Mouse (Mus musculus) heart, postnatal 36 days (tissue): ENCODE results near the gene Aebp2. TPM values are rescaled to one million over a fixed set of nuclear protein-coding genes. Genes with fewer than 3 reads are reported as not detected.
A peak's percentile ranks its signal among the peaks of the same experiment; 100 is the strongest.

ENCODE experiments used
- DNase-seq, 2 experiments: peaks; one replicate each; pipeline ENCODE4 v3.0.0; 2021 to 2022
- intact Hi-C: fragments of 180-260 bp; cut with DNase I; formaldehyde crosslinking; loops from one replicate; pipeline ENCODE4 v1.15.1; 2025
- total RNA-seq, 2 experiments: library from RNA; stranded (reverse); gene quantifications; 2 replicates each; pipeline ENCODE4 v1.2.3; 2021

Gene Aebp2
- total RNA-seq, 2 experiments from 2014 or later = 37.5 to 39.2 TPM

DNA sequence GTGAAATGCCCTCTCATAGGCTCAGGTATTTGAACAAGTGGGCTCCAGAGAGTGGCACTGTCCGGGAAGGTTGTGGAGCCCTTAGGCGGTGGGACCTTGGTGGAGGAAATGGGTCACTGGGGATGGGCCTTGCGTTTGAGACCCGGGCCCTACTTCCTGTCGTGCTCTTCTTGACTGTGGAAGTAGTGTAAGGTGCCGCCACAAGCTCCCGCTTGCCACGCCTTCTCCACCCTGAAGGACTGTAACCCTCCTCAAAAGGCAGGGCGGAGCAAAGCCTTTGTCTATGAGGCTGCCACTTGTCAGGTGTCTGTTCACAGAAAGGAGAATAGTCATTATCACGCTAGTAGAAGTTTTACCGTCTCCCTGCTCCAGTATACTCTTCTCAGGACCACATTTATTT is 61.9 kb downstream of the Aebp2 start:
- DNase-seq = no peak
- intact Hi-C loops = no loop called here

- DNase-seq = no peak
- intact Hi-C loops = no loop called here
These were observed 67.3 kb downstream of the Aebp2 start for GRCm38 (mm10) chr6:140689617-140690404.

- DNase-seq = no peak
- intact Hi-C loops = no loop called here
These were observed 69.7 kb downstream of the Aebp2 start for GRCm38 (mm10) chr6:140692160-140692559.

- intact Hi-C loops = no loop called here
- DNase-seq = no peak
These were observed 73.9 kb downstream of the Aebp2 start for GRCm38 (mm10) chr6:140696192-140696879.

DNA sequence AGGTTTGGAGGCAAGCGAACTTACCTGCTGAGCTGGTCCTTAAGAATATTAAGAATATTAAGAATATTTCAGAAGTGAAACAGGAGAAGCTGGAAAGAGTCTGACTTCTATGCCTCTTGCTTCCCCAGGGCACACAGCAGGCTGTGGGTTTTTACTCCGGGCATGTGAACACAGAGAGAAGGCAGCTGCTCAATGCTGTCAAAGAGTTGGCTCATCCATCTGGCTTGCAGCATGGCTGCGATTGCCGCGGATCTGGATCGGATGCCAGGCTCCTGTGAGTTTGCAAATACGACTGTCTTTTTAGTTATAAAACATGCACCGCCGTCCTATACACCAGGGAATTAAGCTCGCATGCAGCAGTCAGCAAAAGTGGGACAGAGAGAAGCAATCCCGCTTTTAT is 75.5 kb downstream of the Aebp2 start:
- intact Hi-C loops = no loop called here
- DNase-seq = no peak

GRCm38 (mm10) chr6:140698596-140698995 is 76.1 kb downstream of the Aebp2 start:
- intact Hi-C loops = no loop called here
- no peak for DNase-seq

- DNase-seq = no peak
- intact Hi-C loops = no loop called here
These were observed 78.8 kb downstream of the Aebp2 start for GRCm38 (mm10) chr6:140701259-140701658.

GRCm38 (mm10) chr6:140705132-140705531 is 82.7 kb downstream of the Aebp2 start:
- intact Hi-C loops = no loop called here
- DNase-seq = no peak

DNA sequence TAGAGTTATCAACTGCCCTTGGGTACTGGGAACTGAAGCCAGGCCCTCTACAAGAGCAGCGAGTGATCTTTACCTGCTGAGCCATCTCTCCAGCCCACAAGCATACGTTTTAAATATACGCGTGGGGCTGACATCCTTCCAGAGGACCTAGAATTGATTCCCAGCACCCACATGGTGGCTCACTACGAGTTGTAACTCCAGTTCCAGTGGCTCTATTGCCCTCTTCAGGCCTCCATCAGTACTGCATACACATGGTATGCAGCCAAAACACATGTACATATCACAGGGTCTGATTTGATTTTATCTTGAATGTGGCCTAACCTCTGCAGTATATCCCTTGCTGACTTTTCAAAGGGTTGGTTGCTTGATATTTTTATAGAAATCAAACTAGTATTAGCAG is 83.6 kb downstream of the Aebp2 start:
- DNase-seq = no peak
- intact Hi-C loops = no loop called here

- intact Hi-C loops = no loop called here
- no peak for DNase-seq
These were observed 85.6 kb downstream of the Aebp2 start for GRCm38 (mm10) chr6:140708059-140708458.

DNA sequence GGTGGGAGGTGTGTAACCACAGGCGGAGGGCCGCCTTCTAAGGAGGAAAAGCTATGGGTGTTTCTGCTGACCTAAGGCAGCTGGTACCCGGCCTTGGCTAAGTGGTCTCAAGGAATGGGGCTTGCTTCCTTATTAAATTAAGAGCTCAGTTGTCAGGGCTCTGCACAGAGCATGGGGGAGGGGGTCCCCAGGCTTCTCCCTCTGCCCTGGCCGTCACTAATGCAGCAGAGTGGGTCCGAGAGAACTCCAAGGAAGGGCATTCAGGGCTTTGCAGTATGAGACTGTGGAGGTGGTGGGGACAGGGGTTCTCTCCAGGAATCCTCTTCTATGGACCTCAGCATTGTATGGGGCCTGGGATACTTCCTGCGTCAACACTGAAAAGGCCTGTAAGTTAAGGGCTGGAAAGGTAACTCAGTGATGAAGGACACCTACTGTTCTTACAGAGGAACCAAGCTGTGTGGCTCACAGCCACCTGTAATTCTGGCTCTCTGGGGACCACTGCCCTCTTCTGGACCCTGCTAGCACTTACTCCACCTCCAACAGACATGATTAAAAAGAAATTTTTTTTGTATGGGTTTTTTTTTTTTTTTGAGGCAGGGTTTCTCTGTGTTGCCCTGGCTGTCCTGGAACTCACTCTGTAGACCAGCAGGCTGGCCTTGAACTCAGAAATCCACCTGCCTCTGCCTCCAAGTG is 87.1 kb downstream of the Aebp2 start:
- intact Hi-C loops = loop anchor here (5.0 kb wide), 2 partner anchors 237 to 868 kb away; no protein-coding TSS in a partner anchor
- no peak for DNase-seq

- intact Hi-C loops = loop anchor here (2.0 to 5.0 kb wide), 3 partner anchors 68 to 865 kb away; no protein-coding TSS in a partner anchor
- DNase-seq = peak; percentile 59 to 78
These were observed 90.3 kb downstream of the Aebp2 start for GRCm38 (mm10) chr6:140712754-140713153.

DNA sequence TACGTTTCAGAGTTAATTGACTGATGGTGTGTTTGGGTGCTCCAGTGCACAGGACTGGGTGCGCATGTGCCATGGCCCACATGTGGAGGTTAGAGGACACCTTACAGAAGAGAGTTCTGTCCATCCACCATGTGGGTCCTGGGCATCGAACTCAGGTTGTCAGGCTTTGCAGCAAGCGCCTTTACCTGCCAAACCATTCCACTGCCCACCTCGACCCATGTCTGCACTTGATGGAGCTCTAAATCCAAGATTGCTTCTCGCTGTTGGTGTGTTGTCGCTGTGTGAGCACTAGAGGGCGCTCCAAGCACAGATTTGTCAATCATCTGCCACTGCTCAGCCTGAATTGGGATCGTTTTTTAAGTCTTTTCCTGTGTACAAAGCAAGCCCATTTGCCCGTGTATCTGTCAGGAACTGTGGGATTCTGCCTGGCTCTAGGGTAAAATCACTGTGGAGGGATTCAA is 92.5 kb downstream of the Aebp2 start:
- intact Hi-C loops = loop anchor here (1.0 to 5.0 kb wide), 3 partner anchors 138 to 862 kb away; no protein-coding TSS in a partner anchor
- DNase-seq = peak; percentile 77 to 79

GRCm38 (mm10) chr6:140722058-140722457 is 99.6 kb downstream of the Aebp2 start:
- intact Hi-C loops = no loop called here
- DNase-seq = no peak

Other genes with a start within 250 kb of the Aebp2 start
- 10 to 100 TPM; 26.6 to 33.6 TPM for gene Plekha5, start 198.6 kb upstream of the Aebp2 start, total RNA-seq
- not detected for gene Gm11077, start 106.6 kb downstream of the Aebp2 start, total RNA-seq